Mouse (Mus musculus) lung, postnatal 25 days (tissue): ENCODE measurements around the gene Nos1.

Source experiments
- DNase-seq: peaks from one replicate; pipeline ENCODE4 v3.0.0; 2022; ENCODE audit warnings: low spot score

The Nos1 gene

DNA sequence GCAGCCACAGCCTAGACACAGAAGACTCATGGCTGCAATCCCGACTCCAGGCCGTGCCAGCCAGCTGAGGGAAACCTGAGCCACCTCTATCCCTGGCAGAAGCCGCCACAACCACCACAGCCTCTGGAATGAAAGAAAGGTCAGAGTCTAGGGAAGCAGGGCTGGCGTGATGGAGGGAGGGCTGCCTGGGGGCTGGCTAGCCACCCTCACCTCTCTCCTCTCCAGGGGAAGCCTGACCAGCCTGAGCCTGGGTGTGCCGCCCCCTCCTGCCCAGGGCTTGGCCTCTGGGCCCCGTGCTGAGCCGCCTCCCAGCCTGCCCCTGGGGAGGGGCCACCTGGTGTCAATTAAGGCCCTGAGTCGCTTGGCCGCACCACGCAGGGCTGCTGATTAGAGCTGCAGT is at the start of gene Nos1:
Gene Nos1, plus strand, starts transcription at position 352 of the 400 bp plus-strand sequence.
- DNase-seq, result no peak

GRCm38 (mm10) chr5:117731311-117731710 is 49.5 kb upstream of the Nos1 start:
- DNase-seq, result no peak

GRCm38 (mm10) chr5:117744654-117745178 is 36.1 kb upstream of the Nos1 start:
- DNase-seq, result no peak

GRCm38 (mm10) chr5:117749353-117749752 is 31.5 kb upstream of the Nos1 start:
- no peak for DNase-seq

DNA sequence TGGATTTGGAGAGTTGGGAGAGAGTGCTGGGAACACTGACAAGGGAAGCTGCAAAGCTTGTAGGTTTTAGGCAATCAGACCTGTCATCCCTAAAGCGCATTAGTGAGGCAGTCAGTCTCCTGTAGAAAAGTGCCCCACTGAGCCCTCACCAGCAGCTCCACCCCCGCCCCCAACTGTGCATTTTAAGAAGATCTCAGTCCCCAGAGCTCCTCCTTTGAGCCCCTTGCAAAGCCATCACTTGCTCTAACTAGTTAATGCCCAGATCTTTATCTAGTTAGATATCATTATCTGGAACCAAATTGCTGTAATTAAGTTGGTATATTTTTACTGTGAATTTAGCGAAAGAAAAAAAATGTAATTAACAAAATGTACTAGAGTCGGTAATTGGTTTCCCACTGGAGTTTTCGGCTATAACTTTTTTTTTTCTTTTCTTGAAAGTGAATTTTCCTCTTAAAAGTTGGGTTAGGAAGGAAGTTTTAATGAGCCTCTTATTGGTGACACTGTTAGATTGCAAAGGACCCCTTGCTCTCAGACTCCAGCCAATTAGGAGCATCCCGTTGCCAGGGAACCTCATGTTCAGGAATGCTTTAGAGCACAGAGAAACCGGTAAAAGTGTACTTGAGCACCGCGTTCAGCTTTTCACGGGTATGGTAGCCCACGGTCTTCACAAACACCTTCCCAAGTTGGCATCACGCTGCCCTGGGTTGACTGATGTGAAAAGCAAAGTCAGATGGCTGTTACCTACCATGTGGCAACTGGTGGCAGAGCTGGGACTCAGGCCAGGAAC is 22.9 kb upstream of the Nos1 start:
- DNase-seq, result no peak

DNA sequence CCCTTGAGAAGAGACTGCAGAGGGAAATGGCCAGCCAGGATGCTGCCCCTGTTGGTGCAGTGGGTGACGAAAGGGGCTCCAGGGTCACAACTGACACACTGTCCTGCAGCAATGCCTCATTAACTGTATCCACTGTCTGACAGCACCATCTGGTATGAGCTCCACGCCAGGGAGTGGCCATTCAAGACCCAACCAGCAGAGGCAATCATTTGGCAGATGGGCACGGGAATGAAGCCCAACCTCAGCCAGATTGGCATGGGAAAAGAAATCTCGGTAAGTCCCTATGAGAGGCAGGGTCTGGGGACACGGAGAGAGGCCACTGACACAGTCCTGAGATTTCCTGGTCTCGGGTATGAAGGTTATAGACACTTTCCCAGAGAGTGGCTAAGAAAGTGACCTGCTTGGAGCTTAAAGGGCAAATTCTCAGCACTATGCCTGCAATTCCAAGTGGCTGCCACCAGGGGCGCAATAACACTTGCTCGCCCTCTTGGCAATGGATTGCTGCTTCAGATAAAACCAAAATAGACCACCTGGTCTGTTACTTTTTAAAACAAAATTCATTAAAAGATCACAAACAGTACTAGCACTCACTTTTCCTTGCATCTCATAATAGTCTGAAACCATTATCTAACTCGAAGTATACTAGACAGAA is 19.5 kb upstream of the Nos1 start:
- no peak for DNase-seq

GRCm38 (mm10) chr5:117764496-117764895 is 16.3 kb upstream of the Nos1 start:
- DNase-seq, result no peak

DNA sequence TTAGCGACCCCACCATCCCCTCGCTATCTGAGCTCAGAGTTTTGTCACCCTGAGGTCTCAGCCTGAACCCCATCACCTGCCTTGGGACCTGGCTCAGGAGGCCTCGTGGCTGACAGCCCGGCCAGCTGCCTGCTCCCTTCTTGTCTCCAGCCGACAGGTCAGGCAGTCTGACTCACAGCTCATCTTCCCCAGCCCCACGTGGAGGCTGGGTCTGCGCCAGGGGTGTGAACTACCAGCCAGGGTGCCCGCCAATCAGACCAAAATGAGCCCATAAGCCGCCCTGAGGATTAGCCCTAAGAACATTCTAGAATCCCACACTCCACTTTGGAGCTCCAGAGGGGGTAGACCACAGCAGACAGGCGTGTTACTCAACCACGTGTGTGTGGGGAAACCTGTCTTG is 1.7 kb upstream of the Nos1 start:
- no peak for DNase-seq

- no peak for DNase-seq
Observed at GRCm38 (mm10) chr5:117781178-117781577, 346 bp downstream of the Nos1 start.

GRCm38 (mm10) chr5:117790071-117790470 is 9.2 kb downstream of the Nos1 start:
- DNase-seq, result no peak

GRCm38 (mm10) chr5:117791875-117792274 is 11.0 kb downstream of the Nos1 start:
- DNase-seq, result no peak

GRCm38 (mm10) chr5:117800849-117801248 is 20.0 kb downstream of the Nos1 start:
- DNase-seq, result no peak

DNA sequence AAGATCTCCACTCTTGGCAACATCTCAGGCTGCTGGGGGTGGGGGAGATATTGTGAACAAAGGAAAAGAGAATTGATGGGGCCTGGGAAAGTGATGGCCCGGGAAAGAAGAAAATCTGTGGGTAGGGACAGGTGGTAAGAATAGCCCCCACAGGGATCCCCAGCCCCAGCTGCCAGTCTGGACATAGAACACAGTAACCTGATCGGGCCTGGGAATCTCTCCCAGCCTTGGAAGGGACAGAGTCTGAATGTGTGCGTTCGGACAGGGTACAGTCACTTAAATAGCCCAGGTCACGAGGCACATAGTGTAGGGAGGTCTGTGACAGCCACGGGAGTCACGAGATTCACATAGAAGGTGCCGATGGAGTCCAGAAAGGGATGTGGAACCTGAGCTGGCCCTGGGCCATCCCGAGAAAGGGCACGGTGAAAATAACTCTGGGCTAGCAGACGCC is 21.3 kb downstream of the Nos1 start:
- no peak for DNase-seq

DNA sequence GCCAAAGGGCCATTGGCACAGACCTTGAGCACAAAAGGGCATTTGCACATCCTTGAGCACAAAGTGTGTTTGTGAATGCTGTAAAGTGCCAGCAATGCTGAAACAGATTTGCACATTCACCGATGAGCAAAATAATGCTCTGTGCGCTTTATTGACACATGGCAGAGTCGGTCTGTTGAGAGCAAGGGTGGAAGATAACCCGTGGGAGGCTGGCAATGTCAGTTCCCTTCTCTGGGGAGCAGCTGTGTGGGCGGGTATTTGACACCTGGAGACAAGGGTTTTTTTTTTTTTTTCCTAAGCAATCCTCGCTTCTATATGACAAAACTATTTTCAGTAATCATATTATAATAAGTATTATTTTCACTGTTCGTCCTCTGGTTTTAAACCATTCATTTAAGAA is 22.7 kb downstream of the Nos1 start:
- DNase-seq, result no peak

- no peak for DNase-seq
Observed at GRCm38 (mm10) chr5:117810930-117811329, 30.1 kb downstream of the Nos1 start.

DNA sequence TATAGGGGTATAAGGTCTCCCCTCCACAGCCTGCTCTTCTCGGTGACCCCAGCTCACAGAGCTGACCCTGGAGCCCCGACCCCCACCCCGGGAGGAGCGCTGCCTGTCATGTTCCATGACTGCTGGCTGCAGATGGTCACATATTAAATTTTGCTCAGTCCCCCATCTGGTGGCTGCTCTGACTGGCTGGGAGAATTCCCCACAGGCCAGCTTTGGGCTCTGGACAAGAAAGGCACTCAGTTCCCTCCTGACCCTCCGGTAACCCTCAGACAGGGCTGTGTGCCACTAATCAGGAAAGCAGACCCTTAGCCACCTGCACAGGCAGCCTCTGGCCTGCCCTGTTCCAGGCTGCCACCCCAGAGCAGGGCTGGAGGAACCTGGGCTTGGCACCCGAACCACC is 38.0 kb downstream of the Nos1 start:
- DNase-seq, result no peak

DNA sequence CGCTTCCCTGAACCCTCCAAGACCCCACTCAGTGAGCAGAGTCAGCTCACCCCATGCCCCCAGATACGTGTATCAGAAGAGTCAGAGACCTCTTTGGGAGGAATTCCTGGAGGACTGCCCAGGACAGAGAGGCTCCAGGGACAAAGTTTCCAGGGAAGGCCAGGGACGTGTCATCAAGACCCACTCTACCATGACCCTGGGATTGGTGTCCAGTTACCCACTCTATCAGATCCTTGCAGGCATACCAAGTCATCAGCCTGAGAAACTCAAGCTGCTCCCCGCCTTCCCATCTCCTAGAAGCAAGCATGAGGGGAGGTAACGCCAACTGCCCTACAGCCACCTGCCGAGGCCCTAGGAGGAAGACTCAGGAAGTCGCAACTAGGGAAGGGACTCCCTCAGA is 39.6 kb downstream of the Nos1 start:
- DNase-seq, result no peak

- DNase-seq, result no peak
Observed at GRCm38 (mm10) chr5:117823811-117824210, 43.0 kb downstream of the Nos1 start.

GRCm38 (mm10) chr5:117824486-117824885 is 43.7 kb downstream of the Nos1 start:
- no peak for DNase-seq

GRCm38 (mm10) chr5:117825336-117825735 is 44.5 kb downstream of the Nos1 start:
- peak; percentile 5 for DNase-seq

DNA sequence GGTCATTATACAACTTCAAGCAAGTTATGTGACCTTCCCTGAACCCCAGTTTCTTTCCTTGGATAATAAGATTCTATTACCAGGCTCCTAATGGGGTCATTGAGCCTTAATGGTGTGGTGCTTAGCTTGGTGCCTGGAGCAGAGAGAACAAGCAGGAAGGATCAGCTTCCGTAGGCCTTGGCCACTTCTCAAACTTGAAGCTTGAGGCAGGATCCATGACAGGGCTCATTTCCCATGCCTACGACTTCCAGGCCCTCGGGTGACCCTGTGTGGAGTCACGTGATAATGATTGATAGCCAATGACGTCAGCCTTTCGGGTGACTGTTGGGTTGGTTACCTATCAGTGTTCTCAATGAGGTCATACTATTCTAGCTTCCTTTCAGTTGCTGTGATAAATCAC is 46.5 kb downstream of the Nos1 start:
- DNase-seq, result no peak

DNA sequence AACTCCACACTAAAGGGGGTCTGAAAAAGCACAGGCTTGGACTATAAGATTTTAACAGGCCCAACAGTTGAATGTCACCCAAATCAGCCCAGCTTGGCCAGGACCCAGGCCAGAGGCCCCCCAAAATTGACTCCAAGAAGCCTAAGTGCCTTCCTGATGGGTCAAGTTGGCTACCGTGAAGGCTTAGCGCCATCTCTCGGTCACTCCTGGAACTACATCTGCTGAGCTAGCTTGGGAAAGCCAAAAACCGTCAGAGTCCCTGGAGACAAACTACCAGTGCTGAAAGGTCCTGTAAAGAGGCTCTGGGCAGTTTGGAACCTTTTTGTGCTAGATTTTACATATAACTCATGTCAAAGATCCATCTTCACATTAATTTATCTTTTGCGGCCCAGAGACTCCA is 56.1 kb downstream of the Nos1 start:
- DNase-seq, result peak; percentile 10

DNA sequence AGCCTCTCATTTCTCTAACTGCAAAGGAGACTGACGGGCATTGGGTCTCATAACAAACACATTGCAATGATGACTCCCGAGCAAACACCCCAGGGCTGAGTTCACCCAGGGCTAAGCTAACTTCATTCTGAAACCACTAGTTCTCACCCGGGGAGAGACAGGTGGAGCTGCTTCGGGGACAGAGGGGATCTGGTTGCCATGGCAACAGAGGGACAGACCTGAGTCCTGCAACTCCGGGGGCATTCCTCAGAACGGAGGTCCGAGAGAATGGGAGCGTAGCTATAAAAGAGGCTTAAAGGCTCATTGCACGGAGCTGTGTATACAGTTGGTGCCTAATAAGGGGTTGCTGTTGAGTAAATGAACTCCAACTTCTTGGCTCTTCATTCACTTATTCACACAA is 56.9 kb downstream of the Nos1 start:
- DNase-seq, result no peak
